Mouse (Mus musculus) T-cell, adult 2 months (primary cell): ENCODE data around the gene Tsen15.
A peak's percentile ranks its signal among the peaks of the same experiment; 100 is the strongest.

Experiments used
- DNase-seq: peaks from one replicate; pipeline ENCODE4 v3.0.0; 2022; ENCODE audit warnings: low spot score

Tsen15 gene

GRCm38 (mm10) chr1:152386188-152386835 is at the start of gene Tsen15:
Gene Tsen15, minus strand, starts transcription at chr1:152386688.
- peak; percentile 74 for DNase-seq

GRCm38 (mm10) chr1:152434166-152434565 is 47.7 kb upstream of the Tsen15 start:
- DNase-seq, result no peak

- DNase-seq, result no peak
These were observed 43.3 kb upstream of the Tsen15 start for GRCm38 (mm10) chr1:152429805-152430204.

GRCm38 (mm10) chr1:152427912-152428581 is 41.6 kb upstream of the Tsen15 start:
- no peak for DNase-seq

GRCm38 (mm10) chr1:152423052-152423451 is 36.6 kb upstream of the Tsen15 start:
- DNase-seq, result no peak

GRCm38 (mm10) chr1:152422295-152422694 is 35.8 kb upstream of the Tsen15 start:
- no peak for DNase-seq

- DNase-seq, result no peak
These were observed 31.1 kb upstream of the Tsen15 start for GRCm38 (mm10) chr1:152417602-152418001.

- no peak for DNase-seq
These were observed 29.9 kb upstream of the Tsen15 start for GRCm38 (mm10) chr1:152416306-152416904.

- DNase-seq, result no peak
These were observed 28.0 kb upstream of the Tsen15 start for GRCm38 (mm10) chr1:152414451-152414850.

GRCm38 (mm10) chr1:152413961-152414360 is 27.5 kb upstream of the Tsen15 start:
- no peak for DNase-seq

GRCm38 (mm10) chr1:152413116-152413515 is 26.6 kb upstream of the Tsen15 start:
- no peak for DNase-seq

GRCm38 (mm10) chr1:152410657-152411056 is 24.2 kb upstream of the Tsen15 start:
- no peak for DNase-seq

GRCm38 (mm10) chr1:152409356-152409755 is 22.9 kb upstream of the Tsen15 start:
- DNase-seq, result no peak

- DNase-seq, result no peak
These were observed 20.8 kb upstream of the Tsen15 start for GRCm38 (mm10) chr1:152407021-152407946.

- no peak for DNase-seq
These were observed 14.4 kb upstream of the Tsen15 start for GRCm38 (mm10) chr1:152400556-152401540.

- peak; percentile 14 for DNase-seq
These were observed 13.5 kb upstream of the Tsen15 start, which contains the start of gene Colgalt2 for GRCm38 (mm10) chr1:152399790-152400555. Gene Colgalt2, plus strand, starts transcription at chr1:152399830.

GRCm38 (mm10) chr1:152398708-152399107 is 12.2 kb upstream of the Tsen15 start:
- no peak for DNase-seq

GRCm38 (mm10) chr1:152394956-152395515 is 8.5 kb upstream of the Tsen15 start:
- no peak for DNase-seq

GRCm38 (mm10) chr1:152394137-152394536 is 7.6 kb upstream of the Tsen15 start:
- DNase-seq, result no peak

GRCm38 (mm10) chr1:152389271-152389670 is 2.8 kb upstream of the Tsen15 start:
- DNase-seq, result no peak
